Mouse (Mus musculus): ENCODE measurements around the gene Hist1h4k.
"Not testable (repeated sequence)": the region's sequence is repeated elsewhere in the genome, so short reads cannot be mapped to it uniquely, and the experiment has no call there.

Gene Hist1h4k

DNA sequence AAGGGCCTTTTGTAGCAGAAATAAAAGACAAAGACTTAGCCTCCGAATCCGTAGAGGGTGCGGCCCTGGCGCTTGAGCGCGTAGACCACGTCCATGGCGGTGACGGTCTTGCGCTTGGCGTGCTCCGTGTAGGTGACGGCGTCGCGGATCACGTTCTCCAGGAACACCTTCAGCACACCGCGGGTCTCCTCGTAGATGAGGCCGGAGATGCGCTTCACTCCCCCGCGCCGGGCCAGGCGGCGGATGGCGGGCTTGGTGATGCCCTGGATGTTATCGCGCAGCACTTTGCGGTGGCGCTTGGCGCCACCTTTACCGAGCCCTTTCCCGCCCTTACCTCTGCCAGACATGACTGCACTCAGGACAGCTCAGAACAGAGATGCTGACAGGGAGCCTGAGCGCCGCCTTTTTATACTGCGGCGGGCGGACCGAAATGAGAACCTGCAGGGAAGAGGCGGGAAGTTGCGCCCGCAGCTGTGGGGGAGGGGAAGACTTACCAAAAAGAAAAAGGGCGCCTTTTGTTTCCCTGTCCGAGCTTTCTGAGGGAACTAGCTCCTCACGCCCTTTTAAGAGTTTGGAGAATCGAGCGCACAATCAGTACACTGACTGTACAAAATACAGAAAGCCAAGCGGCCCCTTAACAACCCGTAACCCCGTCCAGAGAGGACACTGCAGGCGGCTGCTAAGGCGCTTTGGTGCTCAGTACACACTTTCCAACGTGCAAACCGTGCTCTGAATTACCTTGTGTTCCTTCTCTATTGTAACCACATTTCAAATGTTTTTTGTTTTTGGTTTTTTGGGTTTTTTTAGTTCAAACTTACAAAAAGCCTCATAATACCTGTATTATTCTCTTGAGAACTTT is at the start of gene Hist1h4k:
Hist1h4k (minus strand) TSS at position 347 of the 859 bp plus-strand sequence.
- not testable (repeated sequence) for TF ChIP-seq GATA4 (IDR thresholded peaks at IDR 0.05; ENCODE audit: insufficient replicate concordance, low read length)

DNA sequence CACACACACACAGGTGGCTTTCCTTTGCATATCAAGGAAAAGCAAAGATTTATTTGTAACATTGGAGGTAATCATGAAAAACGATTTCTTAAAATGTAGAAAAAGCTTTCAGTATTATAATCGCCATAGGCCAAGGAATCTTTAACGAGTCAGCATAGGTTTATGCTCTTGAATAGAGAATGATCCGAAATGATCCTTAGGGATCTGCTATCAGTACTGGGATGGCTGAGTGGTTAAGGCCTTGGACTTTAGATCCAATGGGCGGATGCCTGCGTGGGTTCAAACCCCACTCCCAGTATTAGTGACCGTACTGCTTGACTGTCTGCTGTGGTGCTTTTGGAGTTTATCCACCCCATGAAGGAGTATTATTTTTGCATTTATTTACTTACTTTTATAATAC is 45.3 kb upstream of the Hist1h4k start:
- TF ChIP-seq GATA4 (IDR thresholded peaks at IDR 0.05; ENCODE audit: insufficient replicate concordance, low read length), result no peak

DNA sequence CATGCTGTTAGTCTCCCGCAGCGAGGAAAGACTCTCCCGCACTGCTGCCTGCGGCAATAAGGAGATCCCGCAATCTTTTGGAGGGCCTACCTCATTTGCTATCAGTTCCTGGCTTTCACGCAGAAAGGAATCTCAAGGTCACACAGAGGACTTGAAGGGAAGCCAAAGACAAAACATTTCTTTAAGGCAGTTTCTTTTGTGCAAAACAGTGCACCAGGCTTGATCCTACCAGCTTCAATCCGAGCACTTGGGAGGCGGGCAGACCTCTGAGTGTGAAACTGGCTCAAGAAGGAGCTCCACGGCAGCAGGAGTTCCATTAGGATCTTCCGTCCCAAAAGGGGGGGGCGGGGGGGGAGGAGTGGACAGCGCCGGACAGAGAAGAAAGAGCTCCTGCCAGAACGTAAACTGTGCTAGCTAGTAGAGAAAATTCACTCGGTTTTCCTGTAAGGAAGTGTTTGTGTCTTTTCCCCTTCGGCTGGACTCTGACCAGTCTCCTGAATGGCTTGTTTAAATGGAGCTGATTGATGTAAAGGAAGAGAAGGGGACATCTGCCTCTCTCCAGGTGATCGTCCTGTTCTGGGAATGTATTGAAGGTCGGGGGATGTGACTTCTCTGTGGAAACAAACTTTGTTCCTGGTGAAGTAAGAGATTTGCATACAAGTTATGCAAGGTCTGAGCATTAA is 40.4 kb upstream of the Hist1h4k start:
- no peak for TF ChIP-seq GATA4 (IDR thresholded peaks at IDR 0.05; ENCODE audit: insufficient replicate concordance, low read length)

DNA sequence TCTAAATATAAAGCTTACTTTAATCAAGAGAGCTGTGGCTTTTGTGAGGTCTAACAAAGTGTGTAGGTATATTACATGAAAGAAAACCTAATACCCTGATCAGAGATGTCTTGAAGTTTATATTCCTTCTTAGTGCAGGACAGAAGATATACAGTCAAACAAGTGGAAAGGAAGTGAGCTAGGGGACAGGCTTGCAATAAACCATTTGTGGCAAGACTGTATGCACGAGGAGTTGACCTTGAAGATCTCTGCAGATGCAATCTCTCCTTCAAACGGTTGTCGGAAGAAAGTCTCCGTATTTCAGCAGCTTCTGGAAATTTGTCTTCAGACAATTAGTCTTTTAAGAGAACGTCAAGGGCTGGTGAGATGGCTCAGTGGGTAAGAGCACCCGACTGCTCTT is 39.6 kb upstream of the Hist1h4k start:
- no peak for TF ChIP-seq GATA4 (IDR thresholded peaks at IDR 0.05; ENCODE audit: insufficient replicate concordance, low read length)

DNA sequence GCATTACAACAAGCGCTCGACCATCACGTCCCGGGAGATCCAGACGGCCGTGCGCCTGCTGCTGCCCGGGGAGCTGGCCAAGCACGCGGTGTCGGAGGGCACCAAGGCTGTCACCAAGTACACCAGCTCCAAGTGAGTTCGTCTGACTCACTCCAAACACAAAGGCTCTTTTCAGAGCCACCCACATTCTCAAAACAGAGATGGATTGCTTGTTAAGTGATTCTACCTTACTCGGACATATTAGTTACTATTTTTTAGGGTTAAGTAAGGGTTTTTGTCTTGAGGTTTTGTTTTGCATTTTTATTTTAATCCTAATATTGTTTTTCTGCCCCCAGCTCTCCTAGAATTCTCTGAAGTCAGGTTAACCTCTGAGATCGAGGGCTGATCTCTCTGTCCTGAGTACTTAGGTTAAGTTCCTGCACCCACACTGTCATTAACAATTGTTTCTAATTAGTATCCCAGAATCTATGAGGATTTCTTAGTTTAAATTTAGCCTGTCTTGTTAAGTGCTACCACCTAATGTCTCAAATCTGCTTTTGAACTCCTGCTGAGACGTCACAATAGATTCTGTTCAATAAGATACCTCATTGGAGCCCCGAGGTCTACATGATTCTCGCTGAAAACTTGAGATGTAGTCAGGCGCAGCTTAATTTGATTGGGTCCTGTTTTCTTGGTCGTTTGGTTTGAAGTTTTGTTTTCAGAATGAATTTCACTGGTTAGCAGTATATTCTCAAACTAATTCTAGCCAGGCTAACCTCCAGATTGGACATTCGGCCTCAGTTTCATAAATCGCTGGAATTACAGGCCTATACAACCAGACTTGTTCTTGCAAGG is 37.7 kb upstream of the Hist1h4k start:
- no peak for TF ChIP-seq GATA4 (IDR thresholded peaks at IDR 0.05; ENCODE audit: insufficient replicate concordance, low read length)

DNA sequence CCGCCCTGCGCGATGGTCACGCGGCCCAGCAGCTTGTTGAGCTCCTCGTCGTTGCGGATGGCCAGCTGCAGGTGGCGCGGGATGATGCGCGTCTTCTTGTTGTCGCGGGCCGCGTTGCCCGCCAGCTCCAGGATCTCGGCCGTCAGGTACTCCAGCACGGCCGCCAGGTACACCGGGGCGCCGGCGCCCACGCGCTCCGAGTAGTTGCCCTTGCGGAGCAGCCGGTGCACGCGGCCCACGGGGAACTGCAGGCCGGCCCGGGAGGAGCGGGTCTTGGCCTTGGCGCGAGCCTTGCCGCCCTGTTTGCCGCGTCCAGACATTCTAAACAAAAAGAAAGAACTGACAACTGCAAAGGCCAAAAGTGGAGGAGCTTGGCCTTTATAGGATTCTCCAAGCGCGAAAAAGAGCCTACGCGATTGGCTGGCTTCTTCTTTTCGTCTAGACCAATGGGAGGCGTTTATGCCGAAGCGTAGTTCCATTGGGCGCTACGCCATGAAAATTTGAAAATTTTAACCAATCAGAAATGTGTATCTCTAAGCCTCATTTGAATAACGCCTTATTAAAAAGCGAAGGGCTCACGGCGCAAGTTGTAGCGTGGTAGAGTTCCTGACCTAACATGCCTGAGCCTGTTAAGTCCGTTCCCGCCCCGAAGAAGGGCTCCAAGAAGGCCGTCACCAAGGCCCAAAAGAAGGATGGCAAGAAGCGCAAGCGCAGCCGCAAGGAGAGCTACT is 36.8 kb upstream of the Hist1h4k start, which contains the start of the genes Hist1h2an and Hist1h2bp:
Hist1h2an (minus strand) TSS at position 320 of the 731 bp plus-strand sequence.
Hist1h2bp (plus strand) TSS at position 563 of the 731 bp plus-strand sequence.
- TF ChIP-seq GATA4 (IDR thresholded peaks at IDR 0.05; ENCODE audit: insufficient replicate concordance, low read length), result not testable (repeated sequence)

DNA sequence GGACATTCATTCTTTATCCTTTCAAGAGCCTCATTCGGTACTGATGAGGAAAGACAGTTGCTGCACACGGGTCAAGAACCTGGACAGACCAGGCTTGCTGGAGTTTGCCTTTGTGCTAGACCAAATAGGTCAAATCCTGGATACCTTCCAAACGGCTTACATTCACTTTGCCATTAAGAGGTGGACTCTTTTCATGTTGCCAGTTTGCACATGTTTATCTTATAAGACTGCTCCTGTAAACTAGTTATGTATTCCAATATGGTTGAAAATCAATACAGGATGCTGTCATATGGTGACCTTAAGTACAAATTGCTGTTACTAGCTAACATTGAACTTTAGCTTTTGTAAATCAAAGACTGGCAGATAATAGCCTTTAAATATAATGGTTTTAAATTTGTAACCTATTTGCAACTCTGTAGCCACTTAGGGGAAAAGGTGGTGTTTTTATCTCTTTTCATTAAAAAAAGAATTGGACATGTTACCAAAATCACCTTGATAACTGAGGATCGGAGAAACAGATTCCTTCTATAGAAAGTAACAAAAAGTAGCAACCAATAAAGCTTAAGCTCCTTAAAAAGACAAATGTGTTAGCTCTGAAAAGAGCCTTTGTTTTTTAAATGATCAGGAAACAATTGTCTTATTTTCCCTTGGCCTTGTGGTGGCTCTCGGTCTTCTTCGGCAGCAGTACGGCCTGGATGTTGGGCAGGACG is 36.0 kb upstream of the Hist1h4k start:
- no peak for TF ChIP-seq GATA4 (IDR thresholded peaks at IDR 0.05; ENCODE audit: insufficient replicate concordance, low read length)

DNA sequence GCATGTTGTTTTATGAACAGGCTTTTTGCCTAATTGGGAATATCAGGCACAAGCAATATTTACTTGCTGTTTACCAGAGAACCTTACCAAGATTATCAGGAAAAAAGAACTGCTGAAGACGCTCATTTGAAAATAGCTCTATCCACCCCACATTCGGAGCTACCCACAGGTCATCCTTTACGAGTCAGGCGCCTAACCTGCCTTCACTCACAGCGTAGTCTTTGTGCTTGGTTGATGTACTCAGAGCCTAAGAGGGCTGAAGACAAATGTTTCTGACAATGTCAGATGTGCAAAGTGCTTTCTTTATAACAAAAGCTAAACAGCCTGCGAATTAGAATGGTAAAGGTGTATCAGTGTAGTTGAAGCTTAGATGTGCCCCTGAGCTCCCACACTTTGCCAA is 34.0 kb upstream of the Hist1h4k start:
- no peak for TF ChIP-seq GATA4 (IDR thresholded peaks at IDR 0.05; ENCODE audit: insufficient replicate concordance, low read length)

DNA sequence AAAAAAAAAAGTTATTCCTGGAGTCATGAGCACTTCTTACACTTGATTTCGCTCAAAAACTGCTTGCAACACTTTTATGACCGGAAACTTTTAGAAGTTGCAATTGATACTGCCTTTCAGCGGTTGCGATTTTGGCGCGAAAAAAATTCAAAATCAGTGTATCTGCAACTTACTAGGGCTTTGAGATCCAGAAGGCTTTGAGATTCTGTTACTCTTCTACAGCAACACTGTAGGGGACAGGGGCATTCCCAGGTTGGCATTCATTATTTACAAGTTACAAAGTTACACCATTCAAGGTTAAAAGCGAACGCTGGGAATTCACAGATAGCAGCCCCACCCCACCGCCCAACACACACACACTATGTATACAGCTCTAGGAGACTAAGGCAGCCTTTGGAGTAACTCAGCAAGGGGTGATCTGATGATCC is 33.4 kb upstream of the Hist1h4k start:
- no peak for TF ChIP-seq GATA4 (IDR thresholded peaks at IDR 0.05; ENCODE audit: insufficient replicate concordance, low read length)

DNA sequence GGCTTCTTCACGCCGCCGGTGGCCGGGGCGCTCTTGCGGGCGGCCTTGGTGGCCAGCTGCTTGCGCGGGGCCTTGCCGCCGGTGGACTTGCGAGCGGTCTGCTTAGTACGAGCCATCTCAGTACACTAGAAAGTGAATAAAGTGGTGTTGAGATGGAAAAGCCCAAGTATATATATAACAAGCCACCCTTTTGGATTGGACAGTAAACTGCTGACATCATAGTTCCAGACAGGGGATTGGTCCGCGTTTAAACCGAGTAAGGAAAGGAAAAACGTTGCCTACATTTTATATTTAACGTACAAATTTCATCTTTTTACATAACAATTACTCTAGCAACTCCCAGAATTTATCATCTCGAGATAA is 32.9 kb upstream of the Hist1h4k start, which contains the start of gene Hist1h3i:
Hist1h3i (minus strand) TSS at position 116 of the 363 bp plus-strand sequence.
- no peak for TF ChIP-seq GATA4 (IDR thresholded peaks at IDR 0.05; ENCODE audit: insufficient replicate concordance, low read length)

DNA sequence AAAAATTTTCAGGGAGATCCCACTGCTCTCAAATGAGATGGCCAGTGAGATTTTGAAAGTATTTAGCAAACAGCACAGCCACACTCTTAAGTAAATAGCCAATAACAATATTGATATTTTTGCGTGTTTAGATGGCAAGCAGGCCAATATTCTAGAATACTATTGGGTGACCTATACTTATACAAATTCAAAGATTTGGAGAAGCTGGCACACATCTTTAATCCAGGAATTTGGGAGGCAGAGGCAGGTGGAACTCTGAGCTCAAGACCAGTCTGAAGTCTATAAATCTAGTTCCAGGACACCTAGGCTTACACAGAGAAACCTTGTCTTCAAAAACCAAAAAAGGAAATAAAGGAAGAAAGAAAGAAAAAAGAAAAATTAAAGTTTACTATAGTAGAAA is 31.3 kb upstream of the Hist1h4k start:
- no peak for TF ChIP-seq GATA4 (IDR thresholded peaks at IDR 0.05; ENCODE audit: insufficient replicate concordance, low read length)

DNA sequence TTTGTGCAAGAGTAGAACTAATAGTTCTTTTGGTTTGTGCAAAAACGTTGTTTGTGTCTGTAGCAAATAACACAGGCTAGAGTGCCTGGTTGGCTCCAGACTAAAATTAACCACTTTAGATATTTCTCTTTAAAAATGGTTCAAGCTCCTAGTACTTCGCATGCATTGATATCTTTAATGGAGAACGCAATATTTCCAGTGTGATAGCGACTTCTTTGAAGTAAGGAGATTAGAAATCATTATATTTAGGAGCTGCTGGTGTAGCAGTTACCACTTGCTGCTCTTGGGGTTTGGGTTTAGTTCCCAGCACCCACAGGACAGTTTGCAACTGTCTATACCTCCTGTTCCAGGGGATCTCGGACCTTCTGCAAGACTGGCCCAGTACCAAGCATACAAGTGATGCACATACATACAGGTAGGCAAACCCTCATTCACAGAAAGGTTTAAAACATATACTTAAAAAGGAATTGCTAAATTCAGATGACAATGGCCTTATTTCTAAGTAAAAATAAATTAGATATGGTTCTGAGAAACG is 30.8 kb upstream of the Hist1h4k start:
- no peak for TF ChIP-seq GATA4 (IDR thresholded peaks at IDR 0.05; ENCODE audit: insufficient replicate concordance, low read length)
